Comparison of ENCODE assay signal across 14 mouse cellular contexts in genomic region chr13:110342602-110343001, GRCm38 (mm10). TPM values are rescaled to one million over a fixed set of nuclear protein-coding genes. Genes with fewer than 3 reads are reported as not detected.
"Had no signal": no experiment of that assay in that cellular context is flagged by ENCODE, and none has a peak within 500 bp of the region (broad histone marks: within the 10 kb centered on the region; RNA-seq: fewer than 3 reads in every experiment).

No protein-coding gene starts in this region.

- H3K27ac ChIP-seq: kidney, embryonic 15.5 days; left cerebral cortex, adult 2 months; limb, embryonic 10.5 days; liver, embryonic 15.5 days; midbrain, embryonic 13.5 days; stomach, postnatal 0 days had no signal

- H3K9me3 ChIP-seq: kidney, embryonic 15.5 days; limb, embryonic 10.5 days; liver, embryonic 15.5 days; midbrain, embryonic 13.5 days had no signal

- ATAC-seq: lung, postnatal 0 days; midbrain, embryonic 13.5 days had no signal

- H3K4me1 ChIP-seq: kidney, embryonic 15.5 days; liver, embryonic 15.5 days had no signal

- H3K27me3 ChIP-seq: kidney, embryonic 15.5 days; liver, embryonic 15.5 days; midbrain, embryonic 13.5 days had no signal

- H3K4me2 ChIP-seq: kidney, embryonic 15.5 days; liver, embryonic 11.5 days; liver, embryonic 15.5 days; midbrain, embryonic 13.5 days had no signal

- H3K36me3 ChIP-seq: kidney, embryonic 15.5 days; limb, embryonic 10.5 days; liver, embryonic 15.5 days; midbrain, embryonic 13.5 days had no signal

- H3K4me3 ChIP-seq: kidney, embryonic 15.5 days; left cerebral cortex, adult 2 months; limb, embryonic 10.5 days; liver, embryonic 15.5 days; midbrain, embryonic 13.5 days had no signal

- H3K9ac ChIP-seq: kidney, embryonic 15.5 days; liver, embryonic 15.5 days; midbrain, embryonic 13.5 days had no signal

- DNase-seq: kidney, postnatal 14 days; lung, adult 2 months; lung, postnatal 36 days; right cerebral cortex, adult 18-20 months; thymus, postnatal 4 days had no signal

RNA-seq across cellular contexts. Expression of gene Gapt, which starts 14.4 kb away (rescaled TPM):
- polyA plus RNA-seq: midbrain, postnatal 0 days had no signal
